Mouse (Mus musculus): ENCODE measurements at regions not wholly inside any gene's neighbourhood (a gene's known extent, or its start where the extent isn't known, plus 50 kb on each side); places are given as distances from the start of the nearest gene placed in this dataset.

- H3K27me3 ChIP-seq (ENCODE audit: insufficient read depth, low read length) = no peaks in the 10 kb centered on the region
- H3K4me2 ChIP-seq (ENCODE audit: low read length) = no peak overlapping the region
- H3K9ac ChIP-seq (ENCODE audit: low read depth, low read length) = no peak overlapping the region
- no peaks in the 10 kb centered on the region for H3K36me3 ChIP-seq (ENCODE audit: insufficient read depth, low read length)
- ATAC-seq (replicated peaks; ENCODE audit: low FRiP score, low read depth) = no peak
- H3K27ac ChIP-seq = no peak overlapping the region
- H3K4me3 ChIP-seq (replicated peaks; ENCODE audit: low read depth, low read length) = no peak overlapping the region
- WGBS = 83% methylated on average over 3 of the region's 3 CpGs
- no peaks in the 10 kb centered on the region for H3K4me1 ChIP-seq (replicated peaks; ENCODE audit: insufficient read depth, low read length)
- H3K9me3 ChIP-seq (replicated peaks; ENCODE audit: low read length) = no peaks in the 10 kb centered on the region
- TF ChIP-seq CTCF (IDR thresholded peaks at IDR 0.05; ENCODE audit: low read depth) = no peak
- no peak for DNase-seq (ENCODE audit: low spot score)
Measured at GRCm38 (mm10) chr15:51469895-51470294, 2414.8 kb upstream of the Gm7489 start.

- DNase-seq (ENCODE audit: low spot score) = no peak
- 58% methylated on average over 1 of the region's 1 CpGs for WGBS
- Histone ChIP-seq H3K36me3 (ENCODE audit: insufficient read depth, low read length) (no peaks in the 10 kb centered on the region), H3K9me3 (replicated peaks; ENCODE audit: low read length) (no peaks in the 10 kb centered on the region), H3K9ac (ENCODE audit: low read depth, low read length) (no peak overlapping the region), H3K4me1 (replicated peaks; ENCODE audit: insufficient read depth, low read length) (no peaks in the 10 kb centered on the region), H3K27ac (no peak overlapping the region), H3K27me3 (ENCODE audit: insufficient read depth, low read length) (no peaks in the 10 kb centered on the region), H3K4me2 (ENCODE audit: low read length) (no peak overlapping the region), H3K4me3 (replicated peaks; ENCODE audit: low read depth, low read length) (no peak overlapping the region)
- no peak for TF ChIP-seq CTCF (IDR thresholded peaks at IDR 0.05; ENCODE audit: low read depth)
- no peak for ATAC-seq (replicated peaks; ENCODE audit: low FRiP score, low read depth)
Measured at GRCm38 (mm10) chr15:51471143-51471542, 2413.6 kb upstream of the Gm7489 start.

- WGBS = 91% methylated on average over 2 of the region's 2 CpGs
- no peak for TF ChIP-seq CTCF (IDR thresholded peaks at IDR 0.05; ENCODE audit: low read depth)
- H3K4me2 ChIP-seq (ENCODE audit: low read length) = no peak overlapping the region
Measured at GRCm38 (mm10) chr15:51472049-51472448, 2412.7 kb upstream of the Gm7489 start.

GRCm38 (mm10) chr15:51481856-51482255 is 2402.8 kb upstream of the Gm7489 start:
- H3K9ac ChIP-seq (ENCODE audit: low read depth, low read length) = no peak overlapping the region
- DNase-seq (ENCODE audit: low spot score) (no peak), ATAC-seq (replicated peaks; ENCODE audit: low FRiP score, low read depth) (no peak)
- H3K4me2 ChIP-seq (ENCODE audit: low read length) = no peak overlapping the region
- H3K27ac ChIP-seq = no peak overlapping the region
- H3K4me3 ChIP-seq (replicated peaks; ENCODE audit: low read depth, low read length) = no peak overlapping the region
- H3K36me3 ChIP-seq (ENCODE audit: insufficient read depth, low read length) = no peaks in the 10 kb centered on the region
- WGBS = 78% methylated on average over 4 of the region's 4 CpGs
- no peak for TF ChIP-seq CTCF (IDR thresholded peaks at IDR 0.05; ENCODE audit: low read depth)
- H3K27me3 ChIP-seq (ENCODE audit: insufficient read depth, low read length) = no peaks in the 10 kb centered on the region
- H3K9me3 ChIP-seq (replicated peaks; ENCODE audit: low read length) = no peaks in the 10 kb centered on the region
- no peaks in the 10 kb centered on the region for H3K4me1 ChIP-seq (replicated peaks; ENCODE audit: insufficient read depth, low read length)

More at GRCm38 (mm10) chr15:51472049-51472448, 2412.7 kb upstream of the Gm7489 start:
- Histone ChIP-seq H3K9ac (ENCODE audit: low read depth, low read length) (no peak overlapping the region), H3K4me3 (replicated peaks; ENCODE audit: low read depth, low read length) (no peak overlapping the region), H3K27me3 (ENCODE audit: insufficient read depth, low read length) (no peaks in the 10 kb centered on the region), H3K36me3 (ENCODE audit: insufficient read depth, low read length) (no peaks in the 10 kb centered on the region), H3K4me1 (replicated peaks; ENCODE audit: insufficient read depth, low read length) (no peaks in the 10 kb centered on the region), H3K9me3 (replicated peaks; ENCODE audit: low read length) (no peaks in the 10 kb centered on the region), H3K27ac (no peak overlapping the region)
- no peak for ATAC-seq (replicated peaks; ENCODE audit: low FRiP score, low read depth)
- DNase-seq (ENCODE audit: low spot score) = no peak

GRCm38 (mm10) chr15:51484207-51484606 is 2400.5 kb upstream of the Gm7489 start:
- H3K9me3 ChIP-seq (replicated peaks; ENCODE audit: low read length) = no peaks in the 10 kb centered on the region
- ATAC-seq (replicated peaks; ENCODE audit: low FRiP score, low read depth) (peak; percentile 63; the same call in 1 of the 2 replicates), DNase-seq (ENCODE audit: low spot score) (peak; percentile 11)
- H3K4me1 ChIP-seq (replicated peaks; ENCODE audit: insufficient read depth, low read length) = no peaks in the 10 kb centered on the region
- WGBS = 62% methylated on average over 2 of the region's 2 CpGs
- H3K9ac ChIP-seq (ENCODE audit: low read depth, low read length) = no peak overlapping the region
- H3K27ac ChIP-seq = no peak overlapping the region
- no peak overlapping the region for H3K4me3 ChIP-seq (replicated peaks; ENCODE audit: low read depth, low read length)
- no peak overlapping the region for H3K4me2 ChIP-seq (ENCODE audit: low read length)
- H3K36me3 ChIP-seq (ENCODE audit: insufficient read depth, low read length) = no peaks in the 10 kb centered on the region
- no peak for TF ChIP-seq CTCF (IDR thresholded peaks at IDR 0.05; ENCODE audit: low read depth)
- no peaks in the 10 kb centered on the region for H3K27me3 ChIP-seq (ENCODE audit: insufficient read depth, low read length)

GRCm38 (mm10) chr15:51485554-51485953 is 2399.2 kb upstream of the Gm7489 start:
- no peak for TF ChIP-seq CTCF (IDR thresholded peaks at IDR 0.05; ENCODE audit: low read depth)
- Histone ChIP-seq H3K36me3 (ENCODE audit: insufficient read depth, low read length) (no peaks in the 10 kb centered on the region), H3K9ac (ENCODE audit: low read depth, low read length) (no peak overlapping the region), H3K9me3 (replicated peaks; ENCODE audit: low read length) (no peaks in the 10 kb centered on the region), H3K4me3 (replicated peaks; ENCODE audit: low read depth, low read length) (no peak overlapping the region), H3K27ac (no peak overlapping the region), H3K4me2 (ENCODE audit: low read length) (no peak overlapping the region), H3K27me3 (ENCODE audit: insufficient read depth, low read length) (no peaks in the 10 kb centered on the region), H3K4me1 (replicated peaks; ENCODE audit: insufficient read depth, low read length) (no peaks in the 10 kb centered on the region)
- WGBS = 94% methylated on average over 2 of the region's 2 CpGs
- DNase-seq (ENCODE audit: low spot score) (no peak), ATAC-seq (replicated peaks; ENCODE audit: low FRiP score, low read depth) (no peak)

- no peak overlapping the region for H3K4me2 ChIP-seq (ENCODE audit: low read length)
- TF ChIP-seq CTCF (IDR thresholded peaks at IDR 0.05; ENCODE audit: low read depth) = no peak
Measured at GRCm38 (mm10) chr15:51502058-51502741, 2382.5 kb upstream of the Gm7489 start.

More at GRCm38 (mm10) chr15:51502058-51502741, 2382.5 kb upstream of the Gm7489 start:
- H3K9ac ChIP-seq (ENCODE audit: low read depth, low read length) = no peak overlapping the region
- DNase-seq (ENCODE audit: low spot score) (no peak), ATAC-seq (replicated peaks; ENCODE audit: low FRiP score, low read depth) (no peak)
- no peak overlapping the region for H3K4me3 ChIP-seq (replicated peaks; ENCODE audit: low read depth, low read length)
- 64% methylated on average over 12 of the region's 12 CpGs for WGBS
- no peaks in the 10 kb centered on the region for H3K36me3 ChIP-seq (ENCODE audit: insufficient read depth, low read length)
- no peaks in the 10 kb centered on the region for H3K4me1 ChIP-seq (replicated peaks; ENCODE audit: insufficient read depth, low read length)
- no peak overlapping the region for H3K27ac ChIP-seq
- H3K27me3 ChIP-seq (ENCODE audit: insufficient read depth, low read length) = no peaks in the 10 kb centered on the region
- H3K9me3 ChIP-seq (replicated peaks; ENCODE audit: low read length) = no peaks in the 10 kb centered on the region
